Mouse (Mus musculus) cortical plate, adult 2 months (tissue): ENCODE measurements around the gene Ppib.

ENCODE experiments used
- CTCF ChIP-seq: fragments of 200-500 bp; IDR thresholded peaks from 2 replicates; pipeline ENCODE4 v1.5.1; 2011; ENCODE audit warnings: mild to moderate bottlenecking, control low read depth, low read length; ENCODE audit not compliant: insufficient read depth; ENCODE audit errors: extremely low read depth
- POLR2A ChIP-seq: fragments of 200-500 bp; IDR thresholded peaks from 2 replicates; pipeline ENCODE4 v1.6.1; 2011; ENCODE audit warnings: mild to moderate bottlenecking, low read length, control low read depth; ENCODE audit not compliant: insufficient read depth; ENCODE audit errors: extremely low read depth

- TF ChIP-seq CTCF (no peak), POLR2A (no peak)
Measured at GRCm38 (mm10) chr9:66068056-66068455, 8.0 kb downstream of the Ppib start.
